Mouse (Mus musculus) liver, postnatal 0 days (tissue): ENCODE measurements at regions not wholly inside any gene's neighbourhood (a gene's known extent, or its start where the extent isn't known, plus 50 kb on each side); places are given as distances from the start of the nearest gene placed in this dataset.

Experiments used
- ATAC-seq: fragments of 200-750 bp; cut with Nextera tagmentation; 2 replicates; pipeline ENCODE4 v1.8.0; 2017; ENCODE audit warnings: mild to moderate bottlenecking, moderate library complexity
- DNase-seq: peaks from one replicate; pipeline ENCODE4 v3.0.0-alpha.2; 2016
- H3K27ac ChIP-seq: fragments of 300-500 bp; sonication (generic); 2 replicates; pipeline ENCODE4 v1.5.1; 2014; ENCODE audit warnings: antibody characterized with exemption, moderate library complexity, mild to moderate bottlenecking, low read depth
- H3K27me3 ChIP-seq: fragments of 300-500 bp; sonication (generic); 2 replicates; pipeline ENCODE4 v1.6.1; 2014; ENCODE audit warnings: low read length, control low read depth, mixed read lengths; ENCODE audit not compliant: insufficient read depth
- H3K36me3 ChIP-seq: fragments of 300-500 bp; sonication (generic); replicated peaks from 2 replicates; pipeline ENCODE4 v1.6.1; 2014; ENCODE audit warnings: mild to moderate bottlenecking, control low read depth, low read length, moderate library complexity, mixed read lengths; ENCODE audit not compliant: insufficient read depth
- H3K4me1 ChIP-seq: fragments of 300-500 bp; sonication (generic); 2 replicates; pipeline ENCODE4 v1.6.1; 2014; ENCODE audit warnings: antibody characterized with exemption, mild to moderate bottlenecking, control low read depth; ENCODE audit not compliant: insufficient read depth
- H3K4me2 ChIP-seq: fragments of 300-500 bp; sonication (generic); 2 replicates; pipeline ENCODE4 v1.6.1; 2014; ENCODE audit warnings: low read depth, mild to moderate bottlenecking, low read length, moderate library complexity, mixed read lengths
- H3K4me3 ChIP-seq: fragments of 300-500 bp; sonication (generic); 2 replicates; pipeline ENCODE4 v1.5.1; 2014; ENCODE audit warnings: low read depth, low read length
- H3K9ac ChIP-seq: fragments of 300-500 bp; sonication (generic); replicated peaks from 2 replicates; pipeline ENCODE4 v1.6.1; 2014; ENCODE audit warnings: mild to moderate bottlenecking, moderate library complexity
- H3K9me3 ChIP-seq: fragments of 300-500 bp; sonication (generic); 2 replicates; pipeline ENCODE4 v1.6.1; 2016; ENCODE audit warnings: mild to moderate bottlenecking, control low read depth, low read length, mixed read lengths
- CTCF ChIP-seq: sonication (generic); IDR thresholded peaks from 2 replicates; pipeline ENCODE4 v1.5.1; 2016; ENCODE audit warnings: antibody characterized with exemption, low read depth
- EP300 ChIP-seq: IDR thresholded peaks from 2 replicates; pipeline ENCODE4 v1.6.1; 2016; ENCODE audit warnings: antibody characterized with exemption, low read depth, mild to moderate bottlenecking
- WGBS: fragments of 180-500 bp; shearing (Covaris S2); extraction: QIAGEN DNeasy Blood & Tissue Kit; methylation state at CpG from one replicate; pipeline ENCODE4 v1.1.7; 2014; ENCODE audit not compliant: insufficient replicate concordance; 5-methylcytosine and 5-hydroxymethylcytosine counted together

GRCm38 (mm10) chr12:26145085-26145714 lies 269.9 kb downstream of the Rnf144a start:
- peak; percentile 13 for DNase-seq
- no peak overlapping the region for H3K4me3 ChIP-seq
- WGBS = 59% methylated on average over 6 of the region's 6 CpGs
- H3K9ac ChIP-seq = no peak overlapping the region
- H3K27me3 ChIP-seq = no peaks in the 10 kb centered on the region
- no peaks in the 10 kb centered on the region for H3K9me3 ChIP-seq
- no peak overlapping the region for H3K4me2 ChIP-seq
- ATAC-seq = no peak
- TF ChIP-seq EP300 (no peak), CTCF (no peak)
- H3K4me1 ChIP-seq = no peaks in the 10 kb centered on the region
- H3K27ac ChIP-seq = no peak overlapping the region
- H3K36me3 ChIP-seq = no peaks in the 10 kb centered on the region

- Histone ChIP-seq H3K27me3 (no peaks in the 10 kb centered on the region), H3K9ac (no peak overlapping the region), H3K4me2 (no peak overlapping the region), H3K9me3 (no peaks in the 10 kb centered on the region), H3K27ac (no peak overlapping the region), H3K4me3 (no peak overlapping the region), H3K4me1 (no peaks in the 10 kb centered on the region), H3K36me3 (no peaks in the 10 kb centered on the region)
- 48% methylated on average over 3 of the region's 3 CpGs for whole genome bisulfite sequencing
- no peak for ATAC-seq
- no peak for DNase-seq
- TF ChIP-seq EP300 (no peak), CTCF (no peak)
These were observed 270.4 kb downstream of the Rnf144a start for GRCm38 (mm10) chr12:26144616-26145015.

- no peaks in the 10 kb centered on the region for H3K4me1 ChIP-seq
- no peak for DNase-seq
- no peak overlapping the region for H3K9ac ChIP-seq
- 52% methylated on average over 6 of the region's 6 CpGs for WGBS
- no peak for TF ChIP-seq CTCF
- no peak overlapping the region for H3K27ac ChIP-seq
- H3K9me3 ChIP-seq = no peaks in the 10 kb centered on the region
- no peaks in the 10 kb centered on the region for H3K36me3 ChIP-seq
- no peak for ATAC-seq
- H3K27me3 ChIP-seq = no peaks in the 10 kb centered on the region
- H3K4me3 ChIP-seq = no peak overlapping the region
- no peak overlapping the region for H3K4me2 ChIP-seq
These were observed 271.6 kb downstream of the Rnf144a start for GRCm38 (mm10) chr12:26143411-26143810.

- H3K9me3 ChIP-seq = no peaks in the 10 kb centered on the region
- TF ChIP-seq CTCF (no peak), EP300 (no peak)
- no peak overlapping the region for H3K4me2 ChIP-seq
- no peaks in the 10 kb centered on the region for H3K4me1 ChIP-seq
- no peaks in the 10 kb centered on the region for H3K27me3 ChIP-seq
- no peaks in the 10 kb centered on the region for H3K36me3 ChIP-seq
- no peak overlapping the region for H3K9ac ChIP-seq
- DNase-seq (no peak), ATAC-seq (no peak)
- 69% methylated on average over 8 of the region's 8 CpGs for WGBS
- no peak overlapping the region for H3K27ac ChIP-seq
- H3K4me3 ChIP-seq = no peak overlapping the region
These were observed 284.2 kb downstream of the Rnf144a start for GRCm38 (mm10) chr12:26130811-26131210.

GRCm38 (mm10) chr12:26130011-26130410 lies 285.0 kb downstream of the Rnf144a start:
- no peak overlapping the region for H3K4me3 ChIP-seq
- TF ChIP-seq CTCF = no peak
- no peak for TF ChIP-seq EP300
- no peak overlapping the region for H3K27ac ChIP-seq
- H3K9ac ChIP-seq = no peak overlapping the region
- no peaks in the 10 kb centered on the region for H3K9me3 ChIP-seq
- 84% methylated on average over 3 of the region's 3 CpGs for WGBS
- H3K4me1 ChIP-seq = no peaks in the 10 kb centered on the region
- DNase-seq (no peak), ATAC-seq (no peak)
- no peak overlapping the region for H3K4me2 ChIP-seq
- no peaks in the 10 kb centered on the region for H3K27me3 ChIP-seq
- no peaks in the 10 kb centered on the region for H3K36me3 ChIP-seq

- no peaks in the 10 kb centered on the region for H3K27me3 ChIP-seq
- ATAC-seq = no peak
- WGBS = 38% methylated on average over 4 of the region's 4 CpGs
These were observed 285.5 kb downstream of the Rnf144a start for GRCm38 (mm10) chr12:26129511-26129910.

GRCm38 (mm10) chr12:26128851-26129250 lies 286.2 kb downstream of the Rnf144a start:
- H3K9me3 ChIP-seq = no peaks in the 10 kb centered on the region
- no peaks in the 10 kb centered on the region for H3K27me3 ChIP-seq
- no peak overlapping the region for H3K27ac ChIP-seq
- no peak overlapping the region for H3K4me3 ChIP-seq
- DNase-seq = no peak
- H3K36me3 ChIP-seq = no peaks in the 10 kb centered on the region
- no peak for TF ChIP-seq CTCF
- TF ChIP-seq EP300 = no peak
- H3K4me1 ChIP-seq = no peaks in the 10 kb centered on the region
- no peak for ATAC-seq
- no peak overlapping the region for H3K9ac ChIP-seq
- no peak overlapping the region for H3K4me2 ChIP-seq

More at GRCm38 (mm10) chr12:26129511-26129910, 285.5 kb downstream of the Rnf144a start:
- Histone ChIP-seq H3K4me2 (no peak overlapping the region), H3K9me3 (no peaks in the 10 kb centered on the region), H3K4me1 (no peaks in the 10 kb centered on the region), H3K9ac (no peak overlapping the region), H3K4me3 (no peak overlapping the region), H3K36me3 (no peaks in the 10 kb centered on the region), H3K27ac (no peak overlapping the region)
- no peak for DNase-seq
- TF ChIP-seq EP300 = no peak
- no peak for TF ChIP-seq CTCF
